Mouse (Mus musculus) lung, adult 2 months (tissue): ENCODE results near the gene Gm10382.

Source experiments
- CTCF ChIP-seq: fragments of 200-500 bp; IDR thresholded peaks from 2 replicates; pipeline ENCODE4 v1.5.1; 2011; ENCODE audit warnings: mild to moderate bottlenecking, low read length, control low read depth; ENCODE audit not compliant: insufficient read depth
- POLR2A ChIP-seq: fragments of 200-500 bp; IDR thresholded peaks from 2 replicates; pipeline ENCODE4 v1.6.1; 2011; ENCODE audit warnings: low read depth, mild to moderate bottlenecking, control low read depth, low read length, borderline replicate concordance; ENCODE audit errors: extremely low read depth

- TF ChIP-seq CTCF, result no peak
- no peak for TF ChIP-seq POLR2A
These were observed 3.5 kb downstream of the Gm10382 start for GRCm38 (mm10) chr5:125392618-125392976.
